Mouse (Mus musculus): Measurements from ENCODE around the gene Ppie.

- TF ChIP-seq POLR2A (IDR thresholded peaks at IDR 0.05; ENCODE audit: insufficient read depth, low read depth, low read length) (no peak), CTCF (IDR thresholded peaks at IDR 0.05) (no peak)
Observed at GRCm38 (mm10) chr4:123104651-123105450, 34.9 kb downstream of the Ppie start, which contains the start of gene Bmp8b.
